Mouse (Mus musculus) heart, adult 10 weeks (tissue): ENCODE data around the gene Strip1. TPM values are rescaled to one million over a fixed set of nuclear protein-coding genes. Genes with fewer than 3 reads are reported as not detected.

ENCODE experiments used
- polyA plus RNA-seq: library from polyadenylated mRNA; stranded (reverse); fragments of 350-450 nt; fragmentation: Illumina TruSeq; extraction: RNeasy Lipid Tissue Mini Kit (QIAGEN cat#74804); gene quantifications from one replicate; pipeline ENCODE4 v1.2.3, GENCODE M21; 2014; ENCODE audit warnings: low read depth, low replicate concordance

Gene Strip1
- polyA plus RNA-seq, result 21.8 TPM

GRCm38 (mm10) chr3:107631523-107631958 is at the start of gene Strip1:
Strip1 (minus strand) TSS chr3:107631694.

GRCm38 (mm10) chr3:107630682-107631522 is 592 bp downstream of the Strip1 start, which contains the start of gene Gm10961:
Gm10961 (plus strand) TSS chr3:107631322.

GRCm38 (mm10) chr3:107594662-107595263 is 36.7 kb downstream of the Strip1 start, which contains the start of gene Alx3:
Alx3 (plus strand) TSS chr3:107595031.

Other genes starting within 250 kb of the Strip1 start
- 0.34 TPM for gene Kcnc4, start 172.1 kb downstream of the Strip1 start, polyA plus RNA-seq
- gene Slc6a17, start 113.7 kb downstream of the Strip1 start, polyA plus RNA-seq, result 3.1 TPM
- gene Ubl4b, start 76.6 kb downstream of the Strip1 start, polyA plus RNA-seq, result not detected
- gene Alx3, start 36.7 kb downstream of the Strip1 start, polyA plus RNA-seq, result not detected
- not detected for gene Gm10961, start 372 bp downstream of the Strip1 start, polyA plus RNA-seq
- 79.7 TPM for gene Ahcyl1, start 64.9 kb upstream of the Strip1 start, polyA plus RNA-seq
- gene Csf1, start 128.8 kb upstream of the Strip1 start, polyA plus RNA-seq, result 28.0 TPM
- gene Eps8l3, start 245.5 kb upstream of the Strip1 start, polyA plus RNA-seq, result not detected